Mouse (Mus musculus): ENCODE data around the gene Slc25a12. TPM values are rescaled to one million over a fixed set of nuclear protein-coding genes. Genes with fewer than 3 reads are reported as not detected.

The Slc25a12 gene
- polyA plus RNA-seq, 1 experiment from 2014 or later: 74.2 TPM

DNA sequence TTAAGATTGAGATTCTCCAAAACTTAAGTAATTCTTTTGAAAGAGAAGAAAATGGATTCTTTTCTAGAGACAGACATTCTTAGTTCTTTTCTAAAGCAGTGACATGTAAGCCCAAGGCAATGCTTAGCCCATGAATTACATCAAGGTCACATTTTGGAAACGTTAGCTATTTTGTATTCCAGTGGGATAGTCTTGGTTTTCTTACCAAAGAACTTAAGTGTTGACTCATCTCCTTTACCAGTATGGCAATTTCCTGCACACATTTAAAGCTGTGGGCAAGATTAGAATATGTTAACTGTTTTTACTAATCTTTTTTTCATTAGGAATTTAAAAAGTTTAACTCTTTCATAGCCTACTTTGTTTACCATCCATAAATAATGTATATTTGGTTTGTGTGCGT, 134.6 kb downstream of the Slc25a12 start:
- Histone ChIP-seq H3K27ac (no peak overlapping the region), H3K9ac (no peak overlapping the region), H3K27me3 (no peaks in the 10 kb centered on the region), H3K4me2 (no peak overlapping the region), H3K4me3 (no peak overlapping the region), H3K9me3 (no peaks in the 10 kb centered on the region), H3K4me1 (replicated peaks) (no peaks in the 10 kb centered on the region), H3K36me3 (peaks cover 31% of the 10 kb centered on the region)
- 86% methylated on average over 2 of the region's 2 CpGs for WGBS
- no peak for ATAC-seq (ENCODE audit: low FRiP score)

DNA sequence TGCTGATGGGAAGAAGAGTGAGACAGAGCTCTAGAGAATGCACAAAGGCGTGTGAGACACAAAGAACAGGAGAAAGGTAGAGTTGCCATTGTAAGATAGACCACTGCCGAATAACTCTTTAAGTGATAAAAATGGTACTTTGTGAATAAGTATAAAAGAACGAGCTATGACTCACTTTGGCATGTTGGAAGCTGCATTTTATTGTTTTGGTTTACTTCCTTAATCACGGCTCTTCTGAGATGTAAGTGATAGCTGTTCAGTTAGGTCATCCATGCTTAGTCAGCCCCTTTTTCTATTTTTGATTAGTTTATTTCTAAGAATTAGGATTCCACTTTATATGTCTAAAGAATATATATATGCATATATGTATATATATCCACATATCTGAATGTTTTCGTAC, 135.6 kb downstream of the Slc25a12 start:
- Histone ChIP-seq H3K27ac (no peak overlapping the region), H3K9me3 (no peaks in the 10 kb centered on the region), H3K36me3 (peaks cover 25% of the 10 kb centered on the region), H3K4me3 (no peak overlapping the region), H3K4me1 (replicated peaks) (no peaks in the 10 kb centered on the region), H3K4me2 (no peak overlapping the region), H3K27me3 (no peaks in the 10 kb centered on the region), H3K9ac (no peak overlapping the region)
- no peak for ATAC-seq (ENCODE audit: low FRiP score)
- 88% methylated on average over 5 of the region's 5 CpGs for WGBS

DNA sequence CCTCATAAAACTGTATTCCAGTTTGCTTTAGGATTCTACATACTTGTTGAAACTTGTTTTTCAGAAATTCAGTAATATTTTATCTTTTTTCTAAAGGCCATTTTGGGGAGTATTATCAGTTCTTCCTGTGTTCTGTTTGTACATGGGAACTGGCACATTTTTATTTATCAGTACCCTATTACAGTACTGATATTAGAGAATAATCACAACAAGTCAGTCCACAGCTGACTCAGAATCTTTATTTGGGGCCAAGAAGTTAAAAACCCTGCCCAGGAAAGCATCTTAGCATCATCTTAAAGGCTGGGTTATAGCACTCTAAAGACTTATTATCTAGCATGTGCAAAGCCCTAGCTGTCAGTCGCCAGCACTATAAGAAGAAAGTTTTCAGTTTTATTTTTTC, 137.9 kb downstream of the Slc25a12 start:
- 92% methylated on average over 1 of the region's 1 CpGs for WGBS

DNA sequence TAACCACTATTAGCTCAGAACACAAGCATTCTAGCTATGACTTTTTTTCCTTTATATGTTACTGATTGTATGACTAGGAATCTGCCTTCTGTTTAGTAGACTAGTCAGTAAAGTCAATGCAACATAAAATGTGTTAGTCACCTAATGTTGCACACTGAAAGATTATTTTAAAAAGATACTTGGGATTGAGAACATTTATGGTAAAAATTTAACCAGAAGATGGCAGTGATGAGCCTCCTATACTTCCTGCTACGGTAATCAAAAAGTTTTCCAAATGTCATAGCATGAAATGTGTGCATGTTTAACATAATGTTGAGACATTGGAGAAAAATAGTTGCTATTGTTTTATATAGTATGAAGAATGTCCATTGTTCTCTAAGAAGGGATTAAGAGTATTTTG, 140.2 kb downstream of the Slc25a12 start:
- WGBS: 30% methylated on average over 1 of the region's 1 CpGs
- no peak for ATAC-seq (ENCODE audit: low FRiP score)
- Histone ChIP-seq H3K9me3 (no peaks in the 10 kb centered on the region), H3K4me2 (no peak overlapping the region), H3K4me3 (no peak overlapping the region), H3K4me1 (replicated peaks) (peaks cover 3% of the 10 kb centered on the region), H3K27ac (no peak overlapping the region), H3K36me3 (peaks cover 34% of the 10 kb centered on the region), H3K27me3 (no peaks in the 10 kb centered on the region), H3K9ac (no peak overlapping the region)

More for the DNA sequence above, 137.9 kb downstream of the Slc25a12 start:
- H3K27ac ChIP-seq: no peak overlapping the region
- no peak overlapping the region for H3K9ac ChIP-seq
- no peaks in the 10 kb centered on the region for H3K27me3 ChIP-seq
- ATAC-seq (ENCODE audit: low FRiP score): no peak
- peaks cover 3% of the 10 kb centered on the region for H3K4me1 ChIP-seq (replicated peaks)
- H3K36me3 ChIP-seq: peaks cover 18% of the 10 kb centered on the region
- no peaks in the 10 kb centered on the region for H3K9me3 ChIP-seq
- H3K4me2 ChIP-seq: no peak overlapping the region
- H3K4me3 ChIP-seq: no peak overlapping the region

Other genes with a start within 250 kb of the Slc25a12 start
- 3.5 and 3.6 TPM in 2 replicates for gene Cybrd1, start 249.8 kb downstream of the Slc25a12 start, polyA plus RNA-seq (2015; fragmentation: Nextera tagmentation; extraction: Ambion mirVana)
- 209 and 211 TPM in 2 replicates for gene Dync1i2, start 156.0 kb downstream of the Slc25a12 start, polyA plus RNA-seq (2015; fragmentation: Nextera tagmentation; extraction: Ambion mirVana)
- gene Hat1, start 21.2 kb upstream of the Slc25a12 start, polyA plus RNA-seq (2015; fragmentation: Nextera tagmentation; extraction: Ambion mirVana): 55.1 and 61.3 TPM in 2 replicates
- 33.4 and 33.7 TPM in 2 replicates for gene Metap1d, start 85.5 kb upstream of the Slc25a12 start, polyA plus RNA-seq (2015; fragmentation: Nextera tagmentation; extraction: Ambion mirVana)
- 0.96 and 1.4 TPM in 2 replicates for gene Dlx1, start 160.4 kb upstream of the Slc25a12 start, polyA plus RNA-seq (2015; fragmentation: Nextera tagmentation; extraction: Ambion mirVana)
- 0.51 and 0.76 TPM in 2 replicates for gene Dlx2, start 179.0 kb upstream of the Slc25a12 start, polyA plus RNA-seq (2015; fragmentation: Nextera tagmentation; extraction: Ambion mirVana)

All from hindbrain, embryonic 13.5 days (tissue).